Mouse (Mus musculus) thymus, postnatal 25 days (tissue): ENCODE data around the gene Snta1.
"Not testable (repeated sequence)": the region's sequence is repeated elsewhere in the genome, so short reads cannot be mapped to it uniquely, and the experiment has no call there.

Experiments used
- DNase-seq: peaks from one replicate; pipeline ENCODE4 v3.0.0; 2022

Snta1 gene

DNA sequence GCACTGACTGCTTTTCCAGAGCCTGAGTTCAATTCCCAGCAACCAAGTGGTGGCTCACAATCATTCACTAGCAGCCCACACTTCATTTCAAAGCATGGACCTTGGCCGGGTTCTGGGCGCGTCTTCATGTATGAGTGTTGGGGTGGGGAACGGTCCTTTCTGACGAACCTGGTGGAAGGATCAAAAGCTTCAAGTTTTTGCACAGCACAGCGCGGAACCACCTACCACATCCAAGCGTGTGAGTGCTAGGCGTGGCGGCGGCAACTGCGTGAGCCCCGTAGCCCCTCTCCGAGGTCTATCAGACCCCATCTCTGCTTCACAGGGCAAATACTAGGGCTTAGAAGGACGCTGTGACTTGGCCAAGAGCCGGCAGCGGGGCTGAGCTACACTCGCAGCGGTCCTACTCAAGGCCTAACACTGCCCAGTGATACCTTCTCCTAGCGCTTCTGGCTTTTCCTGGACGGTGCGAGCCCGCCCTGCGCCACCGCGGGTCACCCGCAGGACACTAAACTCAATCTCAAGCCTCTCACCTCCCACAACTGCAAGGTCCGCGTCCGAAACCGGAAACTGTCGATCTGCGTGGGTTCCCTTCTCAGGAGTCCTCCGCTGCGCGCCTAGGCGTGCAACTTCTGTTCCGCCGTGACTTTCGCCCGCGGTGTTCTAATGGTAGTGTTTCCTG, 35.6 kb downstream of the Snta1 start:
- DNase-seq, result peak; percentile 88

- no peak for DNase-seq
Measured at GRCm38 (mm10) chr2:154367510-154367909, 40.4 kb downstream of the Snta1 start.

GRCm38 (mm10) chr2:154354000-154354425, 53.9 kb downstream of the Snta1 start:
- DNase-seq, result not testable (repeated sequence)

GRCm38 (mm10) chr2:154348152-154348551, 59.7 kb downstream of the Snta1 start:
- no peak for DNase-seq

- no peak for DNase-seq
Measured at GRCm38 (mm10) chr2:154339356-154339755, 68.5 kb downstream of the Snta1 start.

DNA sequence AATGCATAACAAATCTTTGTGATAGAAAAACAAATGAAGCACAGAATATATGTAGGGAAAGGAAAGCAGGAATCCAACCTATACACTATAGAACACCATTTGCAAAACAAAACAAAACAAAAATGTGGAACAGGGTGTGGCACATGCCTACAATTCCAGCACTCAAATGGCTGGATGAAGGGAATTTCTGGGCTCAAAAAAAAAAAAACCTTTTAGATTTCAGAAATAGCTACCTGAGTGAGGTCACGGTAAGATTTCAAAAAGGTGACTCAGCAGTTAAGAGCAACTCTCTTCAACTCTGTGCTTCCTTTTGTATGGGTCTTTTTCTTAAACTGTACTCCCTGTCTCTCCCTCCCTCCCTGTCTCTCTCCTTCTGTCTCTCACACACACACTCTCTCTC, 69.7 kb downstream of the Snta1 start:
- no peak for DNase-seq

DNA sequence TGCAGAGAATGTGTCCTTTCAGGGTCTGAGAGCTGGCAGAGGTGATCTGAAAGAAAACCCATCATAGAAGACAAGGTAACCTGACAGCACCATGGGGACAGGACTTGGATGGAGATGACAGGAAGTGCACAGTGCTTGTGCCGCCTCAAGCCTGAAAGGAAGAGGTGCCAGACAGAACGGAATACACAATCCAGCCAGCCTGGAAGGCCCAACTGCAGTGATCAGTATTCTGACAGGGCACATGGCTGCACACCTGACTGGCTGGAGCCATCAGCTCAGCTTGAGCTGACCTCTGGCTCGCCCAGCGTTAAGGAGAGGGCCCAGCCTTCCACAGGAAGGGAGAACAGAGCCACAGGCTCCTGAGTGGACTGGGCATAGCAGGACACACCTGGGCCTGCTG, 72.3 kb downstream of the Snta1 start:
- DNase-seq, result no peak

DNA sequence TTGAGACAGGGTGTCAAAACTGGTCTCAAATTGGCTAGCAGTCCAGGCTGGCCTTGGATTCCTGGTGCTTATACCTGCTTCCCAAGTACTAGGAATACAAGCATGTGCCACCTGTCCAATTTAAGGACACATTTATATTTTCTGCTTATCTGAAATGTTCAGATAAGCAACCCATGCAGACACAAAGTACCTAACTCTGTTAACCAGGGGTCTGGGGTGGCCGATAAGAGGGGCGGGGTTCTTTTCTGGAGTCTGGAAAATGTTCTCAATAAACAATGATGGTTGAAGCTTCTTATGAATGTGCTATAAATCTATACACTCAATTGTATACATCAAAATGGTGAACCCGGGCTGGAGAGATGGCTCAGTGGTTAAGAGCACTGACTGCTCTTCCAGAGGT, 81.0 kb downstream of the Snta1 start:
- DNase-seq, result no peak
